Mouse (Mus musculus): ENCODE data around the gene Islr2. TPM values are rescaled to one million over a fixed set of nuclear protein-coding genes. Genes with fewer than 3 reads are reported as not detected.

Gene Islr2
- polyA plus RNA-seq, 1 experiment from 2014 or later, result 7.2 TPM

GRCm38 (mm10) chr9:58162173-58162572, 41.9 kb downstream of the Islr2 start:
- no peak for DNase-seq (ENCODE audit: low spot score)
- H3K9me3 ChIP-seq (ENCODE audit: control insufficient read depth, low read length), result 0 out of 2 replicates have a peak, but pooled peaks cover 6% of the 10 kb centered on the region

DNA sequence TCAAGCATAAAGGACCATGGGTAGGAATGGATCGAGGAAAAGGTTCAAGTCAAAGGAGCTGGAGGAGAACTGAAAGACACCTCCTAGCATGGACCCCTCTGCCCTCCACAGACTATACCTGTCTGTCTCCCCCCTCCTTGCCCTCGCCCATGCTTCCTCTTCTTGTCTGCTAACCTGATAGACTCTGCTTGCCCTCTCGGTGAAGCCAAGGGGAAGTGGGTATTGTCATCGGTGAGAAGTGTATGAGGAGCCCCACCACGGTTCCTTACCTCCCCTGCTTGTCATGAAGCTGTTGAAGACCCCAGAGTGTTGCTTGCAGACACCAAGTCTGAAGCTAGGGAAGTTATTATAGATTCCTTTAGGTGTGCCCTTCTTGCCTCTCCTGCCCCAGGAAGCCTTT, 43.8 kb downstream of the Islr2 start:
- DNase-seq (ENCODE audit: low spot score), result no peak
- H3K4me1 ChIP-seq (replicated peaks; ENCODE audit: control insufficient read depth, insufficient read depth, low read length), result 0 out of 2 replicates have a peak, but pooled peaks cover 4% of the 10 kb centered on the region
- WGBS, result 83% methylated on average over 5 of the region's 5 CpGs
- H3K4me2 ChIP-seq (replicated peaks), result no peak overlapping the region
- H3K27ac ChIP-seq, result no peak overlapping the region
- no peak for ATAC-seq (ENCODE audit: low FRiP score)
- H3K9me3 ChIP-seq (ENCODE audit: control insufficient read depth, low read length), result no peaks in the 10 kb centered on the region
- no peaks in the 10 kb centered on the region for H3K36me3 ChIP-seq (replicated peaks; ENCODE audit: control insufficient read depth, insufficient read depth)
- H3K27me3 ChIP-seq (ENCODE audit: control insufficient read depth, insufficient read depth, low read length), result no peaks in the 10 kb centered on the region
- H3K4me3 ChIP-seq (replicated peaks; ENCODE audit: low read length), result no peak overlapping the region
- H3K9ac ChIP-seq, result no peak overlapping the region

More at GRCm38 (mm10) chr9:58162173-58162572, 41.9 kb downstream of the Islr2 start:
- 93% methylated on average over 3 of the region's 3 CpGs for WGBS
- Histone ChIP-seq H3K4me2 (replicated peaks) (no peak overlapping the region), H3K27me3 (ENCODE audit: control insufficient read depth, insufficient read depth, low read length) (no peaks in the 10 kb centered on the region), H3K27ac (no peak overlapping the region), H3K4me3 (replicated peaks; ENCODE audit: low read length) (no peak overlapping the region), H3K4me1 (replicated peaks; ENCODE audit: control insufficient read depth, insufficient read depth, low read length) (no peaks in the 10 kb centered on the region), H3K36me3 (replicated peaks; ENCODE audit: control insufficient read depth, insufficient read depth) (no peaks in the 10 kb centered on the region), H3K9ac (no peak overlapping the region)
- ATAC-seq (ENCODE audit: low FRiP score), result no peak

GRCm38 (mm10) chr9:58159855-58160254, 44.3 kb downstream of the Islr2 start:
- no peak overlapping the region for H3K4me3 ChIP-seq (replicated peaks; ENCODE audit: low read length)
- no peaks in the 10 kb centered on the region for H3K9me3 ChIP-seq (ENCODE audit: control insufficient read depth, low read length)
- no peak for ATAC-seq (ENCODE audit: low FRiP score)
- WGBS, result 74% methylated on average over 4 of the region's 4 CpGs
- H3K9ac ChIP-seq, result no peak overlapping the region
- H3K4me1 ChIP-seq (replicated peaks; ENCODE audit: control insufficient read depth, insufficient read depth, low read length), result 0 out of 2 replicates have a peak, but pooled peaks cover 4% of the 10 kb centered on the region
- no peaks in the 10 kb centered on the region for H3K27me3 ChIP-seq (ENCODE audit: control insufficient read depth, insufficient read depth, low read length)
- H3K36me3 ChIP-seq (replicated peaks; ENCODE audit: control insufficient read depth, insufficient read depth), result no peaks in the 10 kb centered on the region
- no peak overlapping the region for H3K27ac ChIP-seq
- no peak overlapping the region for H3K4me2 ChIP-seq (replicated peaks)
- no peak for DNase-seq (ENCODE audit: low spot score)

GRCm38 (mm10) chr9:58158541-58159311, 45.4 kb downstream of the Islr2 start:
- Histone ChIP-seq H3K9ac (no peak overlapping the region), H3K27ac (peak overlapping the region; percentile 44; the same call in 1 of the 2 replicates), H3K36me3 (replicated peaks; ENCODE audit: control insufficient read depth, insufficient read depth) (no peaks in the 10 kb centered on the region), H3K4me3 (replicated peaks; ENCODE audit: low read length) (no peak overlapping the region), H3K9me3 (ENCODE audit: control insufficient read depth, low read length) (no peaks in the 10 kb centered on the region), H3K4me2 (replicated peaks) (no peak overlapping the region; the same call in 1 of the 2 replicates), H3K27me3 (ENCODE audit: control insufficient read depth, insufficient read depth, low read length) (no peaks in the 10 kb centered on the region), H3K4me1 (replicated peaks; ENCODE audit: control insufficient read depth, insufficient read depth, low read length) (0 out of 2 replicates have a peak, but pooled peaks cover 4% of the 10 kb centered on the region)
- DNase-seq (ENCODE audit: low spot score), result no peak
- ATAC-seq (ENCODE audit: low FRiP score), result no peak
- WGBS, result 61% methylated on average over 7 of the region's 7 CpGs

DNA sequence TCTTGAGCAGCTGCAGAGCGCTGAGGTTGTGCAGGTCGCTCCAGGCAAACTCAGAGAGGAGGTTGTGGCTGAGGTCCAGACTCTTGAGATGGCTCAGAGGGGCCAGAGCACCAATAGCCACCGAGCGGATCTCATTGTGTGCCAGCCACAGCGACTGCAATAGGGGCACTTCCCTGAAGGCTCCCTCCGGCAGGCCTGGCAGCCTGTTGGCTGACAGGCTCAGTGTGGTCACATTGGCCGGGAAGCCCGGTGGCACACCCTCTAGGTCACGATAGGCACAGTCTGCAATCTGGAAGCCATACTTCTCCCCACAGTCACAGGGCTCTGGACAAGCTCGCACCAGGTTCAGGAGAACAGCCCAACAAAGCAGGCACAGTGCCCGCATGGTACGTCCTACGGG, 46.3 kb downstream of the Islr2 start:
- H3K9me3 ChIP-seq (ENCODE audit: control insufficient read depth, low read length), result no peaks in the 10 kb centered on the region
- H3K27ac ChIP-seq, result 0 out of 2 replicates have a peak overlapping the region, but pooled peaks have one; percentile 14
- 81% methylated on average over 13 of the region's 13 CpGs for WGBS
- ATAC-seq (ENCODE audit: low FRiP score) (no peak), DNase-seq (ENCODE audit: low spot score) (no peak)
- H3K9ac ChIP-seq, result no peak overlapping the region
- no peaks in the 10 kb centered on the region for H3K27me3 ChIP-seq (ENCODE audit: control insufficient read depth, insufficient read depth, low read length)
- 0 out of 2 replicates have a peak, but pooled peaks cover 10% of the 10 kb centered on the region for H3K4me1 ChIP-seq (replicated peaks; ENCODE audit: control insufficient read depth, insufficient read depth, low read length)
- peak overlapping the region; percentile 33; the same call in 1 of the 2 replicates for H3K4me2 ChIP-seq (replicated peaks)
- H3K4me3 ChIP-seq (replicated peaks; ENCODE audit: low read length), result no peak overlapping the region; the same call in 1 of the 2 replicates
- H3K36me3 ChIP-seq (replicated peaks; ENCODE audit: control insufficient read depth, insufficient read depth), result no peaks in the 10 kb centered on the region

DNA sequence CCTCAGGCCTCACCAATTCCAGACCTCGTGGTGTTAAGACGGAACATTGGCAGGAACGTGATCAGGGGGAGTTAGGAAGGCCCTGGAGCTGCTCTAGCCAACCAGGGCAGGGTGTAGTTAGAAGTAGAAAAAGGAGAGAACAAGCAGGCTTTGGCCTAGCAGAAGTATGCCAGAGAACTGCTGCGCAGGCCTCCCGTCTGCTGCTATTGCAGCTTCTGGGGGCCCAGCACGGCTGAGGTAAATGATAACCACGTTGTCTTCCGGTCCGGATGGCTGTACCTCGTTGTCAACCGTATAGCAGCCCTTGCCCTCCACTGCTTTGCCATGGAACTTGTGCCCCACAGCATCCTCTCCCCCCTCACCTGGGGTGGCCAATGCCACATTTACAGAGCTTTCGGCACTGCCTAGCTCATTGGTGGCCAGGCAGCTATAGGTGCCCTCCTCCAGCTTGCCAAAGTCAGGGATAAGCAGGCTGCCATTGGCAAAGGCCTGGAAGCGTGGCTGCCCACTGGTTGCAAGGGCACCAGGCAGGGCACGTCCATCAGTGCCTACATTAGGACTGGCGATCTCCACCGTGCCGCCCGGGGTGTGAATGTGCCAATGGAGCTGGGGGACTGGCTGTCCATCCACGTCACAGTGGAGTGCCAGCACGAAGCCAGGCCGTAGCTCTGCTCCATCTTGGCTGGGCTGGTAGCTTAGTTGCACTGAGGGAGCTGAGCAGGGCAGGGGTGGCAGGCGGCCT, 47.1 kb downstream of the Islr2 start:
- H3K27me3 ChIP-seq (ENCODE audit: control insufficient read depth, insufficient read depth, low read length), result no peaks in the 10 kb centered on the region
- H3K36me3 ChIP-seq (replicated peaks; ENCODE audit: control insufficient read depth, insufficient read depth), result no peaks in the 10 kb centered on the region
- DNase-seq (ENCODE audit: low spot score), result no peak
- no peaks in the 10 kb centered on the region for H3K9me3 ChIP-seq (ENCODE audit: control insufficient read depth, low read length)
- WGBS, result 90% methylated on average over 22 of the region's 22 CpGs
- no peak overlapping the region for H3K27ac ChIP-seq
- H3K9ac ChIP-seq, result no peak overlapping the region
- peak overlapping the region; percentile 33; the same call in 1 of the 2 replicates for H3K4me2 ChIP-seq (replicated peaks)
- H3K4me3 ChIP-seq (replicated peaks; ENCODE audit: low read length), result no peak overlapping the region
- H3K4me1 ChIP-seq (replicated peaks; ENCODE audit: control insufficient read depth, insufficient read depth, low read length), result 0 out of 2 replicates have a peak, but pooled peaks cover 10% of the 10 kb centered on the region
- no peak for ATAC-seq (ENCODE audit: low FRiP score)

- 0 out of 2 replicates have a peak overlapping the region, but pooled peaks have one; percentile 14 for H3K27ac ChIP-seq
- no peaks in the 10 kb centered on the region for H3K27me3 ChIP-seq (ENCODE audit: control insufficient read depth, insufficient read depth, low read length)
- H3K4me2 ChIP-seq (replicated peaks), result no peak overlapping the region
- H3K9me3 ChIP-seq (ENCODE audit: control insufficient read depth, low read length), result no peaks in the 10 kb centered on the region
- H3K4me3 ChIP-seq (replicated peaks; ENCODE audit: low read length), result no peak overlapping the region
- ATAC-seq (ENCODE audit: low FRiP score) (no peak), DNase-seq (ENCODE audit: low spot score) (peak; percentile 69)
- WGBS, result 38% methylated on average over 3 of the region's 3 CpGs
- H3K4me1 ChIP-seq (replicated peaks; ENCODE audit: control insufficient read depth, insufficient read depth, low read length), result 0 out of 2 replicates have a peak, but pooled peaks cover 10% of the 10 kb centered on the region
- no peaks in the 10 kb centered on the region for H3K36me3 ChIP-seq (replicated peaks; ENCODE audit: control insufficient read depth, insufficient read depth)
- no peak overlapping the region for H3K9ac ChIP-seq
Measured at GRCm38 (mm10) chr9:58155366-58155765, 48.8 kb downstream of the Islr2 start.

DNA sequence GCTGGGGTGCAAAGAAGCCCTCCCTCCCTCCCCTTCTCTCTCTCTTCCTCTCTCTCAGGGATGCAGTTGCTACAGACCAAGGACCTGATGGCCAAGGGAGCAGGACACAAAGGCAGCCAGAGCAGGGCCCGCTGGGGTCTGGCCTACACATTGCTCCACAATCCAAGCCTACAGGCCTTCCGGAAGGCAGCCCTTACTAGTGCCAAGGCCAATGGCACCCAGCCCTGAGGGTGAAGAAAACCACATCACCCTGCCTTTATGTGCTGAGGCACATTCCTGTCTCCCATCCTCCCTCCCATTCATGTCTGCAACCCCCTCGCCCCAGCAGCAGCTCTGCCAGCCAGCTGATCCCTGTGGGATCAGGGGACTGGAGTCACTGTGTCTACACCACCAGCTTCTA, 51.0 kb downstream of the Islr2 start:
- Histone ChIP-seq H3K27ac (no peak overlapping the region), H3K4me1 (replicated peaks; ENCODE audit: control insufficient read depth, insufficient read depth, low read length) (0 out of 2 replicates have a peak, but pooled peaks cover 10% of the 10 kb centered on the region), H3K27me3 (ENCODE audit: control insufficient read depth, insufficient read depth, low read length) (no peaks in the 10 kb centered on the region), H3K9ac (no peak overlapping the region), H3K36me3 (replicated peaks; ENCODE audit: control insufficient read depth, insufficient read depth) (no peaks in the 10 kb centered on the region), H3K4me3 (replicated peaks; ENCODE audit: low read length) (no peak overlapping the region), H3K4me2 (replicated peaks) (no peak overlapping the region), H3K9me3 (ENCODE audit: control insufficient read depth, low read length) (no peaks in the 10 kb centered on the region)
- WGBS, result 73% methylated on average over 3 of the region's 3 CpGs
- no peak for ATAC-seq (ENCODE audit: low FRiP score)
- no peak for DNase-seq (ENCODE audit: low spot score)

GRCm38 (mm10) chr9:58150733-58151361, 53.3 kb downstream of the Islr2 start:
- no peaks in the 10 kb centered on the region for H3K27me3 ChIP-seq (ENCODE audit: control insufficient read depth, insufficient read depth, low read length)
- ATAC-seq (ENCODE audit: low FRiP score) (no peak), DNase-seq (ENCODE audit: low spot score) (no peak)
- H3K9ac ChIP-seq, result no peak overlapping the region
- no peak overlapping the region for H3K4me2 ChIP-seq (replicated peaks)
- WGBS, result 75% methylated on average over 4 of the region's 4 CpGs
- no peaks in the 10 kb centered on the region for H3K9me3 ChIP-seq (ENCODE audit: control insufficient read depth, low read length)
- H3K4me3 ChIP-seq (replicated peaks; ENCODE audit: low read length), result no peak overlapping the region
- no peaks in the 10 kb centered on the region for H3K36me3 ChIP-seq (replicated peaks; ENCODE audit: control insufficient read depth, insufficient read depth)
- 0 out of 2 replicates have a peak, but pooled peaks cover 10% of the 10 kb centered on the region for H3K4me1 ChIP-seq (replicated peaks; ENCODE audit: control insufficient read depth, insufficient read depth, low read length)
- no peak overlapping the region for H3K27ac ChIP-seq

Measured in hindbrain, embryonic 14.5 days (tissue).